Mouse (Mus musculus) adipocyte (in vitro differentiated cells): ENCODE data around the gene Atg16l2.
A peak's percentile ranks its signal among the peaks of the same experiment; 100 is the strongest.

Source experiments
- DNase-seq: peaks from one replicate; pipeline ENCODE4 v3.0.0-alpha.2; 2016; ENCODE audit warnings: low spot score

Atg16l2 gene

DNA sequence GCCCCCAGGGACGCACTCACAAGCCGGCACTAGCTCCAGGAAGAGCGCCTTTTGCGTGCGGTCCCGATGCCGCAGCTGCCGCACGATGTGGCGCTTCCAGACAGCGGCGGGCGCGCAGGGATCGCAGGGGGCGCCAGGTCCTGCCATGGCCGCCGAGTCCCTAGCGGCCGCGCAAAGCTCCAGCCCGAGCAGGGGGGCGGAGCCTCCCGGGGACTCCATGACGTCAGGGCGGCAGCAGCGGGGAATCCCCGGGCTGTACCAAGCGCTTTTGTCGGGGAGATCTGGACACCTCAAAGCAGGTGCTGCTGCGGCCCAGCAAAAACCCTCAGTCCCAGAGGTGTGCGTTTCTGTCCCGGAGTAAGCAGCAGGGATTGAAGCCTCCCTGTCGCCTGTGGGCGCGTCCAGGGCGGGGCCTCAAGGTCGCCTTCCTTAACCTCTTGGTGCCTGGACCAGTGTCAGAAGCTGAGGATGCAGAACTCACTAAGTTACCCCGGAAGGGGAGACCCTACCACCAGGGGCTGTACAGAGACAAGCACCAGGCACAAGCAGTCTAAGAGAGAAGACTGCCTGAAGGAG lies at the start of gene Atg16l2:
Gene Atg16l2, minus strand, starts transcription at position 371 of the 576 bp plus-strand sequence.
- DNase-seq, result peak; percentile 72

- peak; percentile 15 for DNase-seq
Observed at GRCm38 (mm10) chr7:101349861-101350260, 47.8 kb upstream of the Atg16l2 start.

- no peak for DNase-seq
Observed at GRCm38 (mm10) chr7:101348312-101348711, 46.3 kb upstream of the Atg16l2 start.

DNA sequence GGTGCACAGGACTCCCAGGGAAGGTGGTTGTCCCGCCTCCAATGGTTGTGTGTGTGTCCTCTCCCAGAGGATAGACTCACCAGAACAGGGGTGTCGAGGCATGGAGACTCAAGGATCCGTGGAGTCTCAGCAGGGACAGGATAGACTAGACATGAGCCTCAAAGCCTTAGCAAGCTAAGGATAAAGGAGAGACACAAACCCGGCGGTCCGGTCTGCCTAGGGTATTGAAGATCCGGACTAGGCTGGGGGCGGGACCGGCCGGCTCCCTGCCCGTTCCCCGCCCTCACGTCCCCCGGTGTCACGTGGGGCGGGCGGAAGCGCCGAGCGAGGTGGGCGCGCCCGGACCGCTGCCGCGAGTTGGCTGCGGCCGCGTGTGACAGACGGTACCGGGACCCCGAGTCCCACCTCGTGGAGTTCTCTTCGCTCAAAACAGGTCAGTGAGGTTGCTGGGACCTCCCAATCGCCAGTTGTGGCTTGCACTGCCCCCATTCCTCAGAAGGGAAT lies 45.8 kb upstream of the Atg16l2 start, which contains the start of gene Arap1:
Gene Arap1, plus strand, starts transcription at position 301 of the 504 bp plus-strand sequence.
- DNase-seq, result peak; percentile 29

DNA sequence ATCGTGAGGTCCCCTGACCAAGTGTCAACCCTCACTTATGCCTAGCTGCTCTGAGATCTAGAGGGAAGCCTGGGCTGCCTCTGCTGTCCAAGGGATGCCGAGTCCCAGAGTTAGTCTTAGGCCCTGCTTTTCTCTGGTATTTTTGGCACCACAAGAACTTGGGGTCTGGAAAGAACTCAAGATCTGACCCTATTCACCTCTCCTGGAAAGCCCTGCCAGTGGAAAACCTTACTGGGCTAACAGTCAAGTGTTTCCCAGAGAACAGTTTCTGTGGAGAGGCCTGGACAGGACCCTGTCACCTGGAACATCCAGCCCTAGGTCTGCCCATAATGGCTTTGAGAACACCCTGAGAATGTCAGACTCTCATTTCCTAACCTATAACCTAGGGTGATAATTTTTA lies 44.9 kb upstream of the Atg16l2 start:
- peak; percentile 15 for DNase-seq

DNA sequence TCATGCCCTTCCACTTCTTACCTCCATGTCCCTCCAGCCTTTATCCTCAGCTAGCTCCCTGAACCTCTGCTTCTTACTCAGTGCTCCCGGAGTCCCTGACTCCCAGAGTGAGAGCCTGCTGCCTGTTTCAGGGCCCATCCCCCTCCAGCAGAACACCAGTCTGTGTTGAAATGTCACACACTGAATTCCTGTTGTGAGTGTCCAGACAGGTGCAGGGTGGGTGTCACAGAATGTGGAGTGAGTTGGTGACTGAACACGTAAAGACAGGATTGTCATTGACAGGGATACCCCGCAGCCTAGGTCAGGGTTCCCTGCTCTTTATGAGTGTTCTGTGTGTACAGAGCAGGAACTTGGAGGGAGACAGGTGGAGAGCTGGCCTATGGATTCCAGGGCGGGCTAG lies 42.8 kb upstream of the Atg16l2 start:
- DNase-seq, result no peak

DNA sequence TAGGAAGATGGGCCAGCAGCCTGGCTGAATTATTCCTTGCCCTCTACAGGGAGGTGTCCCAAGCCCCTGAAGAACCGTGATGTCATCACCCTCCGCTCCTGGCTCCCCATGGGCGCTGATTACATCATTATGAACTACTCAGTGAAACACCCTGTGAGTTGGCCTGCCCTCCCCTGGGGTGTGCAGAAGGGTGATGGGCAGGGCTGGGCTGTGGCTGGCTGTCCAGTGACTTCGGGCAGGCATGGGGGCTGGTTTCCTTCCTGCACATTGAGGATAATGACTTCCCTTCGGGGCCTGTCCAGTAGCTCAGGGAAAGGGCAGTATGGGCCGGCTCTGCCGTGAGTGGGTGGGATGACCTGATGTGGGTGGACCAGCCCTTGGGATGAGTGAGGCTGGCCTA lies 41.1 kb upstream of the Atg16l2 start:
- no peak for DNase-seq

DNA sequence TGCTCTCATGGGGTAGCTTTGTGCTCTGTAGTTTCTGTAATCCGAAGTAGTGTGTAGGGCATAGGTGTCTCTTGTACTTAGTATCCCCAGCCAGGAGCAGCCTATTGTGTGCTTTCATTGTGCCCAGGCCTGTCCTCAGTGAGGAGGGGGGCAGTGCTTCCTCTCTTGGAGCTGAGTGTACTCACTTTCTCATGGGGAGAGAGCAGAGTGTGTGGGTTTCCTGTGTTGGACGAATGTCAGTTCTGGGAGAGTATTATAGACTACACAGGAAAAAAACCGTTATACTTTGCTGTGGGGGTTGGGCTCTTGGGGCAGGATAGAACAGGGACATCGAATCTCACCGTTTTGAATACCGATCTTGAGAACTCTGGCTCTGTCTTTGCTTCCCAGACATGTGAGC lies 39.4 kb upstream of the Atg16l2 start:
- no peak for DNase-seq

DNA sequence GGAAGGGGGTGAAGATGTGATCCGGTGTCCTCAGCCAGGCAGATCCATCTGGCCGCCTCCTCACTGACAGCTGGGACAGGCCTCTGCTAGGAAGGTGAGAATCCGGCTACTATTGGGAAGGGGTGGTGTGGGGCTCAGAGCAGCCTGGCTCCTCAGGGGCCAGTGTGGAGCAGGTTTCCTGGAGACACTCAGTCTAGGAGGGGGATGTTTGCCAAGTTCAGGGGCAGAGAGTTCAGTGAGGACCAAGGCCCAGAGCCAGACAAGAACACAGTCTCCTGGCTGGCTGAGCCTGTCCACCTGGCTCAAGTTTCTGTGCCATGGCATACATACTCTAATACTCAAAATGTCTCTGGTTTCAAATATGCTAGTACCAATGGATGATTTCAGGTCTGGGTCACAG lies 35.4 kb upstream of the Atg16l2 start:
- no peak for DNase-seq

- DNase-seq, result no peak
Observed at GRCm38 (mm10) chr7:101336686-101337085, 34.6 kb upstream of the Atg16l2 start.

DNA sequence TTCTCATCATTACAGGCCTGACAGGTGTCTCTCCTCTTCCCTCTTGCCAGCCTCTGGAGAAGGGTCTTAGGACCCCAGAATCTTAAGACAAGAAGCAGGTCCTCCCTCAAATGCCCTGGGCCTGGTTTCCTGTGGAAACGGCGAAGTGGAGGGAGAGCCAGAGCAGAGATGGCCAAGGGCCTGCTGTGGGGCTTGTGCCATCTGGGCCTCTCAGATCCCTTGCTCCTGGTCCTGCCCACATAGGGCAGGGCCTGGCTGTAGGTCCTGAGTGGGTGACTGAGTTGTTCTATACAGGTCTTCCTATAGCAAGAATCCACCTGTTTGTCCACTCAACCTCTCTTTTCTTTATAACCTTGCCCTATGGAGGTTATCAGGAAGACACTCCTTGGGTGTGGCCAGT lies 33.2 kb upstream of the Atg16l2 start:
- no peak for DNase-seq

DNA sequence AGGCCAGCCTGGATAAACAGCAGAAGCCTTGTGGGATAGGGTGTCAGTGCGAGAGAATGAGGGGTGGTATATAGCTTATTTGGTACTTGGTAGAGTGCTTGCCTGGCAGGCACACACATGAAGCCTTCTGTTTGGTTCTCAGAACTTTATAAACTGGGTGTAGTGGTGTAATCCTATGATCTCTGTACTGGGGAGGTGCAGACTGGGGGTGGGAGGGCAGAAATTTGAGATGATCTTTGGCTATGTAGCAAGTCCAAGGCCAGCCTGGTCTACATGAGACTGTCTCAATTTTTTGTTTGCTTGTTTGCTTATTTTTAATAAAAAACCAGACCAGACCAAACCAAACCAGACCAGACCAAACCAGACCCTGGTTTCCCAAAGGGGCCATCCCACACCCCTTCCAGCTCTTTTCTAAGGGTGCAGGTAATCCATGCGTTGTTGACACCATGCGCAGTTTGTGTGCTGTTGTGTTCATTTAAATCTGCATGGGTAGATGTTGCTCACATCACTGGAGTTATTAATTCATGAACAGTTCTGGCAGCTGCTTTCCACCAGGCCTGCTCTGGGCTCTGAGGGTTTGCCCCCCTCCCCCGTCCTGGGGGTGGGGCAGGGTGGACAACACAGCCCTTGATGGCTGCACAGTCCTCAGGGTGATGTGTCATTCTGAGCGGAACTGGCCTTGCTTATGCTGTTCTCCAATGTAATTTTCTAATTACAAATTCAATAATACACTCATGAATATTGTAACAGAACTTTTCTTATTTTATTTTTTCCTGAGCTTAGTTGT lies 30.2 kb upstream of the Atg16l2 start:
- DNase-seq, result no peak

DNA sequence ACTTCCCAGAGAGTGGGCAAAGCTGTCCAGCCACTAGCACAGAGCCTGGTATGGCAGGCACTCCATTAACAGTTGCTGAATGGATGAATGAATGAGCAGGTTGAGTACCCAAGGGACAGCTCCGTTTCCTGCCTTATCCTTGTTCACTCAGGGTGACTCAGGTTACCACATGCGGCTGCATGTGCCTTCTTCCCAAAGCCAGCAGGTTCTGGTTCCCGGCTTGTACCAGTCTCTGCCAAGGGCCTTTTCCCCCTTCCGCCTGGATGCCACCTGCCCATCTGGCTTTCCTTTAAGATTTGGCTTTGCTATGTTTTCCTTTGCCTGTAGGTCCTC lies 28.8 kb upstream of the Atg16l2 start:
- no peak for DNase-seq

DNA sequence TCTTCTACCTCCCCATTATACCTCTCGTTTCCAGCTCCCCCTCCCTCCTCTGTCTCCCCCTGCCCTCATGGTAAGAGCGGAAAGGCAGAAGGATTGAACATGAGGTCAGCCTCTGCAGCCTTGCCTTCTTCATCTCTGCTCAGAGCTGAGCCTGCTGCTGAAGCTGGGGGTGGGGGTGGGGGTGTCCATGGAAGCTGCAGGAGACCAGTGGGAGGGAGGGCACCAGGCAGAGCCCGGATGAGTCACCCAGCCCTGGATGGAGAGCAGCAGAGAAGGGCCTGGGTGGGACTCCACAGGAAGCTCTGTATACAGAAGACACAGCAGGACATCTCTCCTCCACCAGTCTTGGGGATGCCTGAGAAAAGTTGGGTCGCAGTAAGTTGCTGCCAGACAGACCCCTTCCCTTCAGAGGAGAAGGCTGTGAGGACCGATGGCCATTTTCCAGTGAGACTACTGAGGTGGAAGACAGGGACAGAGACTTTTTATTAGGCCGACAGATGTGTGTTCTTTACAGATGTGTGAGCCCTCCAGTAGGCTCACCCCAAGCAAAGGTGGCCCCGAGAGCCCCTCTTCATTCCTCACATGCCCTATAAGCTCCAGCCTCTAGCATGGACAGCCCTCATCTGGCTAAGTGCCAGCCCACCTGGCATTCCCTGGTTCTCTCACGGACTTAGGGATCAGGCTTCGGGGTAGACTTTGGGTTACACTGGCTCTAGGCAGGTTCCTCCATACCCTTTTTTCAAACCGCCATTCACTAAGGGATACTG lies 28.2 kb upstream of the Atg16l2 start:
- no peak for DNase-seq

DNA sequence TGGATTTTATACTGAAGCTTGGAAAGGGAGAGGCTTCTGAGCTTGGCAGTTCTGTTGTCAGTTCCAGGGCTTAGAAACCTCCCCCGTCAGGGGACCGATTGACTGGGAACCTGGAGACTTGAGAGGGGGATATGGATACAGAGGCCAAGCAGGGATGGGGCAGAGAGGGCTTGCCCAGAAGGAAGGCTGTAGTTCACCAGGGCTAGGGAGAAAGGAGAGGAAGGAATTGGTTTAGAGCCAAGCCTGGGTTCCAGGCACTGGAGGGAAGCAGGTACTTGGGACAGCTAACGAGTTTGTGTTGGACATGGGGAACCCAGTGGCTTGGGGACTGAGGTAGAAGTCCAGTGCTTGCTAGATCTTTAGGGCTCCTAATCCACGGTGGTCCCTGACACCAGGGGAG lies 27.6 kb upstream of the Atg16l2 start:
- DNase-seq, result no peak

DNA sequence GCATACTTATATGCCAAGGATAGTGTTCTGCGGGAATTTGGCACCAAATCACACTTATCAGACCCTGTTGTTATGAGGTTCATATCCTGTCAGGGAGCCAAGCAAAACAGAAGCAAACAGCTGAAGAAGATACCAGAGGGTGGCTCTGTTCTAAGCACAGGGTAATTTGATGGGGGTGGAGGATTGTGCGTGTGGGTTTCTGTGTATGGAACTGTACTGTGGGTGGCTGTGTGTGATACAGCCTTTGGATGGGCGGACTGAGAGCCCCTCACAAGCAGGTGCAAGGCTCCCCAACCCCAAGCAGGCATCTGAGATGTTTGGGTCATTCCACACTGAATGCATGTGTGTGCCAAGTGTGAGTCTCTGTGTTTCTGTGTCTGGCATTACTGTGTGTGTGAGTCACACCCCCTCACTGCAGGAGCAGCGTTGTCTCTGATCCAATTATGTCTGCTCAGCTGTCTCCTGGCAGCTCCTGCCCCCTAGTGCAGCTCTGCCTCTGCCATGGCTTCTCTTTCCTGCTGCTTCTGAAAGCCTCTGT lies 26.6 kb upstream of the Atg16l2 start:
- no peak for DNase-seq

GRCm38 (mm10) chr7:101327786-101328185 lies 25.7 kb upstream of the Atg16l2 start:
- no peak for DNase-seq

DNA sequence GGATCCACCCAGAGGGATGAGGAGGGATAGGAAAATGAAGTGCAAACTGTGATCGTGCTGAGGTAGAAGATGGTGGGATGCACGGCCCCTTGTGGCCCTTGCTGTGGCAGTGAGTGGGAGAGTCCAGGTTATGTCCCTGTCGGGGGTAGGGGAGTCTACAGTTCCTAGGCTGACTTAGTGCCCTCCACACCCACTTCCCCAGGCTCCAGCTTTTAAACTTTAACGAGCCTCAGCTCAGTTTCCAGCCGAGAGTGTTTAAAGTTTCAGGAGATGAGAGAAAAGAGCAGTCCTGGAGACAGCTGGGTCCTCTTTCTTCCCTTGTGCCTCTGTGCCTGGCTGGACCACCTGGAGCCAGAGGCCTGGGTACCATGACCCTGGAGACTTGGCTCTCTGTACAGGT lies 25.2 kb upstream of the Atg16l2 start:
- no peak for DNase-seq

GRCm38 (mm10) chr7:101326006-101326405 lies 24.0 kb upstream of the Atg16l2 start:
- no peak for DNase-seq

DNA sequence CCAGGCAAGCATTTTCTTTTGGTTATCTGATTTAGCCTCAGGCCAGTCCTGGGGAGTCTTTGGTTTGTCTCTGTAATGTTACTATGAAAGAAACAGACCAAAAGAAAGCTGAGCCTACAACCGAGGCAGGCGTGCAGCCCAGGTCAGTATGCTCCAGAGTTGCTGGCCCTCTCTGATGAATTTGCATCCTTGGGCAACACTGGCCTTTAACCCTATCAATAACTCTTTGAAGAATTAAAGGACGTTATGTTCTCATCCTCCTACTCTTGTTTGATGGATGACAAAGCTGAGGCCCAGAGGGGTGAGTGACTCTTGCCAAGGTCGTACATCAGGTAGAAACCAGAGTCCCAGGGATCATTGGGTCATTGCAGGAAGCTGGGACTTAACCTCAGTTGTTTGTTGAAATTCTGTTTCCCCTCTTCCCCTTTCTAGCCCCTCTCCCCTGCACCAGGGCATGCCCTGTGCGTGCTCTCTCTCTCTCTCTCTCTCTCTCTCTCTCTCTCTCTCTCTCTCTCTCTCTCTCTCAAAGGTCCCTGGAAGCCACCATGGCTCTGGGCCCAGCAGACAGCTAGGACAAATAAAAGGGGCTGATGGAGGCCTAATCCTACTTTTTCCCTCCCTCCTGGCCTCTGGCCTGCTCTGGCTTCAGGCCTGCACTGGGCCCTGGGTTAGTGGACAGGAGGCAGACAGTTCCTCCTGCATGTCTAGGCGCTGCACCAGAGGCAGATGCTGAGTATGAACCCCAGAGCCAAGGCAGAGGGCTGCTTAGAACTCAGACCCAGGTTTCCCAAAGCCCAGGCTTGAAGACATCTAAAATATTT lies 22.3 kb upstream of the Atg16l2 start:
- peak; percentile 30 for DNase-seq

DNA sequence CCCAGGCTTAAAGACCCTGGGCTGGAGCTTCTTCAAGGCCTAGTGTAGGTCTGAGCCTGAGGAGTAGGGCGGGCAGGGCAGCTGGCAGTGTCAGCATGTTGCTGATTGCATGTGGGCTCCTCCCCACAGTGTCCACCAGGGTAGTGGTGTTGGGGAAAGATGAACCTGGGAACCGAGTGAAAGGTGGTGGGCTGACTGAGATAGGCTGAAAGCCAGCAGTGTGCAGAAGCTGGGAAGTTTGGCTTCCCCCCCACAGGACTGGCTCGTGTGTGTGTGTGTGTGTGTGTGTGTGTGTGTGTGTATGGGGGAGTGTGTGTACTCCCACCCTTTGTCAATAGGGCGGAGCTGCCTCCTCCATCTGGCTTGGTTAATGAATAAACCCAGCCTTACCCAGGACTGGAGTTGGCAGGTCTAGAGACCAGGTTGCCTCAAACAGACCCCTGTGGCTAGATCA lies 21.1 kb upstream of the Atg16l2 start:
- no peak for DNase-seq
